8 mouse cellular contexts compared by ENCODE assay signal in genomic region chr2:77816413-77817314, GRCm38 (mm10). TPM values are rescaled to one million over a fixed set of nuclear protein-coding genes. Genes with fewer than 3 reads are reported as not detected.
DNase-seq lines count a peak whose midpoint lies in the region; ATAC-seq lines count a peak whose summit lies in the region.

No protein-coding gene starts in this region.

- peak; percentile 89 for ATAC-seq in hindbrain, embryonic 13.5 days (ENCODE audit: low FRiP score)
- ATAC-seq in limb, embryonic 15.5 days (ENCODE audit: insufficient number of reproducible peaks, low FRiP score, low TSS enrichment, low read depth), result peak; percentile 66; the same call in 1 of the 2 replicates
- ATAC-seq in neural tube, embryonic 15.5 days (ENCODE audit: low FRiP score), result peak; percentile 84
- ATAC-seq in CD4-positive, CD25-positive, alpha-beta regulatory T cell, adult 4 months, result no peak

- peak overlapping the region; percentile 61 for H3K4me3 ChIP-seq in hindbrain, embryonic 13.5 days
- H3K4me3 ChIP-seq in limb, embryonic 15.5 days, result peak overlapping the region; percentile 60
- peak overlapping the region; percentile 77 for H3K4me3 ChIP-seq in neural tube, embryonic 15.5 days (replicated peaks)

- H3K36me3 ChIP-seq in hindbrain, embryonic 13.5 days, result no peaks in the 10 kb centered on the region
- H3K36me3 ChIP-seq in limb, embryonic 15.5 days, result no peaks in the 10 kb centered on the region
- H3K36me3 ChIP-seq in neural tube, embryonic 15.5 days, result no peaks in the 10 kb centered on the region

- peak overlapping the region; percentile 94 for H3K4me2 ChIP-seq in hindbrain, embryonic 13.5 days
- peak overlapping the region; percentile 92 for H3K4me2 ChIP-seq in limb, embryonic 15.5 days
- H3K4me2 ChIP-seq in neural tube, embryonic 15.5 days, result peak overlapping the region; percentile 94

- peaks cover 15% of the 10 kb centered on the region for H3K4me1 ChIP-seq in hindbrain, embryonic 13.5 days (replicated peaks)
- H3K4me1 ChIP-seq in limb, embryonic 15.5 days, result peaks cover 25% of the 10 kb centered on the region
- peaks cover 22% of the 10 kb centered on the region for H3K4me1 ChIP-seq in neural tube, embryonic 15.5 days

- no peaks in the 10 kb centered on the region for H3K9me3 ChIP-seq in hindbrain, embryonic 13.5 days
- H3K9me3 ChIP-seq in limb, embryonic 15.5 days, result no peaks in the 10 kb centered on the region
- no peaks in the 10 kb centered on the region for H3K9me3 ChIP-seq in neural tube, embryonic 15.5 days (replicated peaks)

- H3K27me3 ChIP-seq in hindbrain, embryonic 13.5 days, result peaks cover 57% of the 10 kb centered on the region
- peaks cover 38% of the 10 kb centered on the region for H3K27me3 ChIP-seq in limb, embryonic 15.5 days
- peaks cover 25% of the 10 kb centered on the region for H3K27me3 ChIP-seq in neural tube, embryonic 15.5 days (replicated peaks)

- under 1% methylated on average over 84 of the region's 116 CpGs for WGBS in hindbrain, embryonic 13.5 days
- under 1% methylated on average over 109 of the region's 116 CpGs for WGBS in limb, embryonic 15.5 days
- WGBS in neural tube, embryonic 15.5 days, result under 1% methylated on average over 113 of the region's 116 CpGs

- peak; percentile 89 for DNase-seq in heart, adult 11 months
- DNase-seq in heart, adult 8-10 months (ENCODE audit: low spot score), result no peak
- DNase-seq in cerebellum, adult 9-10 months, result peak; percentile 70
- peak; percentile 24 for DNase-seq in forelimb bud, embryonic 11.5 days (ENCODE audit: low read depth, low spot score)

- 0 out of 2 replicates have a peak overlapping the region, but pooled peaks have one; percentile 12 for H3K27ac ChIP-seq in hindbrain, embryonic 13.5 days
- H3K27ac ChIP-seq in limb, embryonic 15.5 days, result peak overlapping the region; percentile 67
- H3K27ac ChIP-seq in neural tube, embryonic 15.5 days (replicated peaks), result no peak overlapping the region

- peak overlapping the region; percentile 73 for H3K9ac ChIP-seq in hindbrain, embryonic 13.5 days
- H3K9ac ChIP-seq in limb, embryonic 15.5 days, result peak overlapping the region; percentile 63
- H3K9ac ChIP-seq in neural tube, embryonic 15.5 days (replicated peaks), result peak overlapping the region; percentile 62

RNA-seq across cellular contexts. Expression of gene Zfp385b, which starts 2.8 kb away (rescaled TPM):
- 10 to 100 TPM in 3 of 4 experiments, 1 to 10 TPM in 1; 8.2 to 13.8 (median 12.1) TPM for total RNA-seq in heart, adult 8-10 months (2022)
- 7.9 and 8.1 TPM in 2 replicates for polyA plus RNA-seq in hindbrain, embryonic 13.5 days (2015; fragmentation: Nextera tagmentation; extraction: Ambion mirVana)
- polyA plus RNA-seq in limb, embryonic 15.5 days (2015; fragmentation: Nextera tagmentation; extraction: Ambion mirVana), result 12.0 and 12.9 TPM in 2 replicates
- 13.8 and 14.6 TPM in 2 replicates for polyA plus RNA-seq in neural tube, embryonic 15.5 days (2015; fragmentation: Nextera tagmentation; extraction: Ambion mirVana)
- under 1 TPM in 1 of 2 experiments, not detected in 1; 0.28 TPM for polyA plus RNA-seq in CD4-positive, CD25-positive, alpha-beta regulatory T cell, adult 4 months (2017; shearing (Covaris generic))
